Mouse (Mus musculus) kidney, postnatal 36 days (tissue): ENCODE measurements around the gene Lats2.

Experiments
- DNase-seq, 2 experiments: peaks; one replicate each; pipeline ENCODE4 v3.0.0; 2021 to 2022; ENCODE audit warnings: mixed read lengths in 2 of 2

The Lats2 gene

GRCm38 (mm10) chr14:57736141-57736540 lies 22.0 kb downstream of the Lats2 start:
- DNase-seq: no peak

GRCm38 (mm10) chr14:57732668-57733293 lies 25.4 kb downstream of the Lats2 start:
- no peak for DNase-seq

DNA sequence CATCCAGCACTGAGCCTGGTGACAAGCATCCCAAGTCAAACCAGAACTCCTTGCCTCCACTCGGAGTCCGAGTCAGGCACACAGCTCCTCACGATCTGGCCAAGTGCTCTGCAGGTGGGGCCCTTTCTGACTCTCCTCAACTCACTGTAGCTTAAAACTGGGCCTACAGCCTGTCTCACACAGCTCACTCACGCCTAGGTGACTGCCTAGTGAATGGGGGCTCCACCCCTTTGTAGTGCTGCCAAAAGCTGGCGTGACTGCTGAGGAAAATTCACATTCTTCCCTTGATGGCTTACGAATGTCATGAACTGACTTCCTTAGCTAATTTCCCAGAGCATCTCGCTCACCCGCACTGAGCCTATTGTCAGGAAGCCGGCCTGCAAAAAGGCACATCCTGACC lies 27.7 kb downstream of the Lats2 start:
- DNase-seq: peak; percentile 86 to 88

- DNase-seq: peak; percentile 71 to 87
Measured at GRCm38 (mm10) chr14:57729975-57730499, 28.2 kb downstream of the Lats2 start.

DNA sequence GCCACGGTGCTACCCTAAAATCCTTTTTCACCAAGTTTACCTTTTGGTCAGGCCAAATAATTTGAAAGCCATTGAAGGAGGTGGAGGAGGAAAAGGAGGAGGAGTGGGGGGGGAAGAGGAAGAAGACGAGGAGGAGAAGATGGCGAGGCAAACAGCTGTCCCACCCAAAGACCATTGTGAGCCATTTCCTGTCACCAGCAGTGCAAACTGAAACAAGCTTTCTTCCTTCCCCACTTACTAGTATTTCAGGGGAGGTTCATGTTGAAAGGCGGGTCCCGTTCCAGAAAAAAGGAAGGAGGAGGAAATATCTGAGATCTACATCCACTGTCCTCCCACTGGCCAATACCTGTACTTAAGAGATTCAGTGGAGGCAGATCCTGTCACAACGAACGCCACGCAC lies 28.8 kb downstream of the Lats2 start:
- peak in 1 of 2 experiments; percentile 45 for DNase-seq

DNA sequence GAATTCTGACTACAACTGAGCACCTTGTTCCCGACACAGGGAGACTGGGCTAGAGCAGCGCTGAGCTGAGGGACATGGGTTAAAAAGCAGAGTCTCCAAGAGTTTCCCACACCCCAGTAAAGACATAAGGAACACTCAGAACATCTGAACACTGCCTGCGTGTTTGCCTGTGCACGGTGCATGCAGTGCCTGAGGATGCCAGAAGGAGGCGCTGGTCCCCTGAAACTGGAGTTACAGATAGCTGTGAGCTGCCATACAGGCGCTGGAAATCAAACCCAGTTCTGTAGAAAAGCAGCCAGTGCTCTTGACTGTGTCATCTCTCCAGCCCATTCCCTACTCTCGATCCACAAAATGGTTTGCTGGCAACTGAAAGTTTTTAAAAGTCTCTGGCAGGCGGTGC lies 32.0 kb downstream of the Lats2 start:
- DNase-seq: peak in 1 of 2 experiments; percentile 35

GRCm38 (mm10) chr14:57724473-57724872 lies 33.7 kb downstream of the Lats2 start:
- DNase-seq: peak in 1 of 2 experiments; percentile 36

- DNase-seq: no peak
Measured at GRCm38 (mm10) chr14:57718245-57718644, 39.9 kb downstream of the Lats2 start.

- peak in 1 of 2 experiments; percentile 31 for DNase-seq
Measured at GRCm38 (mm10) chr14:57716601-57717245, 41.5 kb downstream of the Lats2 start.

DNA sequence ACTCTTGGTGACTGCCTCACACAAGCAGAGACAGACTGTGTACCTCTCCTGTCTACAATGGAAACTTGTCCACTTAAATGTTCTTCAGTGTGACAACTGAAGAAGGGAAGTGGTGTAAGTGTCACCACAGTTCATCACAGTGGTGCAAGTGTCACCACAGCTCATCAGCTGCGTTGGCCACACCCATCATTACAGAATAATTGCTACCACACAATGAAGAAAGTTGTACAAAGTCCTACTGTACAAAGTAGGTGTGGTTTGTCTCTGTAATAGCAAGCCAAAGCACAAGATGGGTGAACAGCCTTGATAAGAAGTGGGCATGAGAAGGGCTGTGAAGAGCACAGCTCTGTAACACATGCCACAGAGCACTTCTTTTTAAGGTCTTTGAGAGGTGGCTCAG lies 45.3 kb downstream of the Lats2 start:
- no peak for DNase-seq

DNA sequence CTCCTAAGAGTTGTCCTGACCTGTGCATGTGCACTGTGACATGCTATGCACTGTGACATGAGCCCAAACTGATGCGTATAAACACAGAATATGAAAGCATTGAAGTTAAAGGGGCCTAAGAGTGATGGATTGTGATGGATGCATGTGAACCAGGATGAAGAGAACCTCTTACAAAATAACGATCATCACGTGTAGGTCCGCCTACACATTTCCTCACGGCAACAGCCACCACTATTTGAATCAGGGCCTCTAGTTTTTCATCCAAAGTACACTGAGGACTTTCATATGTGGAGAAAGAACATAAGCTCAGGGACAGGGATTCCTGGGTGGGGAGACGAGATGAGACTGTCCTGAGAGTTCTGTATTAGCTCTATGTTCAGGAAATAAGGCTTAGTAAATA lies 47.1 kb downstream of the Lats2 start:
- DNase-seq: no peak

GRCm38 (mm10) chr14:57709171-57709570 lies 49.0 kb downstream of the Lats2 start:
- peak; percentile 46 to 50 for DNase-seq

GRCm38 (mm10) chr14:57708580-57708979 lies 49.6 kb downstream of the Lats2 start:
- peak; percentile 49 to 55 for DNase-seq

GRCm38 (mm10) chr14:57707100-57707893 lies 50.9 kb downstream of the Lats2 start:
- DNase-seq: peak; percentile 44 to 54

- no peak for DNase-seq
Measured at GRCm38 (mm10) chr14:57706760-57707099, 51.5 kb downstream of the Lats2 start.

- DNase-seq: no peak
Measured at GRCm38 (mm10) chr14:57705759-57706158, 52.4 kb downstream of the Lats2 start.

GRCm38 (mm10) chr14:57705075-57705474 lies 53.1 kb downstream of the Lats2 start:
- no peak for DNase-seq

DNA sequence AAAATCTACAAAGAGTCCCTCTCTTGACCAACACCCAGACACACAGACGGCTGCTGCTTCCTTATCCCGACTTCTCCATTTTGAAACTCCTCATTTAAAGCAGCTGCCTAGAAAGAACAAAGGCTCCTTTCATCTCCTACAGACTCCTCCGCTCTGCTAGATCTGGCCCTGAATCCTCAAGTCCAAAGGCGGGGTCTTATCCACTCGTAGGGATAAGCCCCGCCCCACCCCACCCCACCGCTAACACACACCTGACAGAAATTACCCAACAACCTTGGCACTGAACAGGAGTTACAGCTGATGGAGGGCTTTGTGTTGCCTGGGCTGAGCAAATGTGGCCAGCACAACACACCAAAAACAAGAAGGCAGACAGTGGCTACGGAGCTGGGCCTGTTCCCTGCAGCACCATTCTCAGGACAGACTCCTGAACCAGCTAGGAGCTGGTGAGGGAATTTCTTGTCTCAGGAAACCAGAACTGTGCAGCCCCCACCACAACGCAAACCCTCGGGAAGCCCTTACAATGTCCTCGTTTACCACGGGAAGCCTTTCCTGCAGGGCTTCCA lies 56.2 kb downstream of the Lats2 start:
- no peak for DNase-seq

DNA sequence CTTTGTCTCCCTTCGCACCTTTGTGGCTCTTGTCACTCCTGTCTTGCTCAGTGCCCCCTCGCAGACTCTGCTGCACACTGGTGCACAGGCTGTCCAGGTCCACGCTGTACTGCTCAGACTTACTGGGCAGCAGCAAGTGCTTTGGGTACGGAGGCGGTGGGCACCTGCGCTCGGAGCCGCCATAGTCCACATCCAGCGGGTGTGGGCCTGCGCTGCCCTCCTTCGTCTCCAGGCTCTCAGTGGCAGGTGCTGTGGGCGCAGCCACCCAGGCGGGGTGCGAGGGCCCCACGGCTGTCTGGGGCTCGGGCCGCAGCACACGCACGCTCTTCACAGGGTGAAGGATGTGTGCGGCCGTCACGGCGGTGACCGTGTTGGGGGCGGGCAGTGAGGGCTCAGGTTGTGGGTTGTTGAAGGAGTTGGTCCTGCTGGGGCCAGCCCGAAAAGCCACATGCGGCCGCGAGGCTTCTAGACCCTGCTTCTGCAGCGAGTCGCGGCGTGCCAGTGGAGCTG lies 58.7 kb downstream of the Lats2 start:
- no peak for DNase-seq

- no peak for DNase-seq
Measured at GRCm38 (mm10) chr14:57699016-57699415, 59.2 kb downstream of the Lats2 start.

GRCm38 (mm10) chr14:57696066-57696465 lies 62.1 kb downstream of the Lats2 start:
- no peak for DNase-seq

DNA sequence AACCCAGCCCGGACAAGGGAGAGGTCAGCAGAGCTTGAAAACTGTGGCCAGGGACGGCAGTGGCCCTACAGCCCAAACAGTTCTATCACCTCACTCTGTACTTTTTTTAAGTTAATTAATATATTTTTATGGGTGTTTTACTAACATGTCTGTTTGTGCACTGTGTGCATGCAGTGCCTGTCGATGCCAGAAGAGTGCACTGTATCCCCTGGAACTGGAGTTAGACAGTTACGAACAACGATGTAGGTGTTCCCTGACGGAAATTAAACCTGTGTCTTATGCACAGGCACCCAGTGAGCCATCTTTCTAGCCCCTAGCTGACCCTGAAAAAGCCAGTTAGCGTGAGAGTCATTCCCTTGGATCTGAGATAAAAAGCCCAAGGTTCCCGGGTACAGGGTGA lies 62.6 kb downstream of the Lats2 start:
- peak in 1 of 2 experiments; percentile 40 for DNase-seq

- no peak for DNase-seq
Measured at GRCm38 (mm10) chr14:57694246-57694645, 63.9 kb downstream of the Lats2 start.
